Mouse (Mus musculus): Measurements from ENCODE around the gene Sord.
"Not testable (repeated sequence)": the region's sequence is repeated elsewhere in the genome, so short reads cannot be mapped to it uniquely, and the experiment has no call there.

Gene Sord

DNA sequence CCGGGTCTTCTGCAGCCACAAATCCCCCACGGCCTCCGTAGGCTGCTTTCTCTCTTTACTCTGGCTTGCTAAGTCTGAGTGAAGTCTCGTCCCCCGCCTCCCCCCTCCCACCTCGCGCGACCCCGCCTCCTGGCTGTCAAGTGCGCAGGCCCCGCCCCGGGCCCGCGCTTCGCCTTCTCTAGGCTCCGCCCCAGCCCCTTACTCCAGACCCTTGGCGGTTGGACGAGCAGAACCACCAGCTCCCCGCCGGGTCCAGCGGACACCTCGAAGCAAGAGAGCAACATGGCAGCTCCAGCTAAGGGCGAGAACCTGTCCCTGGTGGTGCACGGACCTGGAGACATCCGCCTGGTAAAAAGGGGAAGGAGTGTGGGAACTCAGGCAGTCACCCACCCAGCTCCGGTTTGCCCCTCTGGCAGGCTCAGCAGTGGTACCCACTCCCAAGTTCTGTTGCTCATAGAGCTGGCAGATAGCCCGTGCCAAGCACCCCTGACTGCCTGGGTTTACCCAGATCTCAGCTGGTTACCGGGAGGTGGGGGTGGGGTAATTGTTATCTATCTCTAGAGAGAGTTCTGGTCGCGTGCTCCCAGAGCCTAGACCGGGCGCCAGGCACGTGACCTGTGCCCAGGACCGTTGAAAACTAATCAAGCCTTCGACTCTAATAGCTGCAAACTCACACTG is at the start of gene Sord:
TSS of gene Sord (plus strand) at position 139 of the 678 bp plus-strand sequence.
- peak; percentile 59 for DNase-seq (ENCODE audit: low spot score)

GRCm38 (mm10) chr2:122185086-122185485 is 49.5 kb upstream of the Sord start:
- no peak for DNase-seq (ENCODE audit: low spot score)

DNA sequence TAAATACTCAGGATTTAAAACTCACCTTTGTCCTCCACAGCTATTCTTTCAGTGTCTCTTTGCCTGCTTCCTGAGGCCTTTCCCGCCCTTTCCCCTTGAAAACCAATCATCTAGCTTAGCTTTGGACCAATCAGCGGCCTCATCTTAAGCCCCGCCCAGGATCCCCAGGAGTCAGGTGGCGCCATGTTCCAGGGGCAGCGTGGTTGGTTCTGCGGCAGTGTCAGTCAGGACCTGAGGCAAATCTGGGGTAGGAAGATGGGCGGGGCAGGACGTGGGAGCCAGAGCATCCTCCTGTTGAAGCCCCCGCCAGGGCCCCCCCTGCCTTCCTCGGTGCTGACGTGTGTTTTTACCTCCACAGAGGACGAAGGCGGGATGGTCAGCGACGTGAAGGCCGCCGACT is 48.4 kb upstream of the Sord start, which contains the start of the genes Patl2 and Terb2:
TSS of gene Patl2 (minus strand) at position 84 of the 400 bp plus-strand sequence.
TSS of gene Terb2 (plus strand) at position 167 of the 400 bp plus-strand sequence.
- DNase-seq (ENCODE audit: low spot score) = no peak

GRCm38 (mm10) chr2:122186751-122187150 is 47.8 kb upstream of the Sord start:
- DNase-seq (ENCODE audit: low spot score) = no peak

DNA sequence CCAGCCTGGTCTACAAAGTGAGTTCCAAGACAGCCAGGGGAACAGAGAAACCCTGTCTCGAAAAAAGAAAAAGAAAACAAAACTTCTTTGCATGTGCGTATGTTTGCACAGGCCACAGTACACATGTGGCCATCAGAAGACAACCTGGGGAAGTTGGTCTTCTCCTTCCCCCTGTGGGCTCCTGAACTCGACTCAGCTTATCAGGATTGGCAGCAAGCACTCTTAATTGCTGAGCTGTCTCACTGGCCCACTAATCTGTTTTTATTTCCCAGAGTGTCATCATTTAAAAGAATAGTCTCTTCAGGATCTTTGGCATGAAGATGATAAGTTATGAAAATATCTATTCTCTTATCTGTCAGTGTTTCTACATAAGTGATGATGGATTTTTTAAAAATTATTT is 42.7 kb upstream of the Sord start:
- DNase-seq (ENCODE audit: low spot score) = no peak

- DNase-seq (ENCODE audit: low spot score) = no peak
Observed at GRCm38 (mm10) chr2:122194509-122194929, 40.0 kb upstream of the Sord start.

- no peak for DNase-seq (ENCODE audit: low spot score)
Observed at GRCm38 (mm10) chr2:122201501-122201900, 33.0 kb upstream of the Sord start.

- no peak for DNase-seq (ENCODE audit: low spot score)
Observed at GRCm38 (mm10) chr2:122206440-122207107, 28.0 kb upstream of the Sord start.

GRCm38 (mm10) chr2:122210534-122211228 is 23.9 kb upstream of the Sord start:
- DNase-seq (ENCODE audit: low spot score) = no peak

- not testable (repeated sequence) for DNase-seq (ENCODE audit: low spot score)
Observed at GRCm38 (mm10) chr2:122217075-122217474, 17.5 kb upstream of the Sord start.

DNA sequence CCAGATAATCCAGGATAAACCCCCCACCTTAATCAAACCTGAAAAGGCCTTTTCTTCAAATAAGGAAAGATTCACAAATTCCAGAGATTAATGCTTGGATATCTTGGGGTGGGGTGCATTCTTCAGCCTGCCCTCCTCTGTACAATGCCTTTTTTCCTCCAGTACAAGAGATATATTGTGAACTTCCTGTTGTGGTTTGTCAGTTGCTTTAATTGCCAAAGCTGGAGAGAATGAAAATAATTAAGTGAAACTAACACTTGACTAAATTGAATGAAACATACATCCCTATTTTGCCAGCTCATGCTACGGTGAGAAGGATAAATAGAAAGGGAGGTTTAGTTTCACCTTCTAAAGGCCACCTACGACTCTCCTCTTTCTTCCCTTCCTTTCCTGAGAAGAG is 16.3 kb upstream of the Sord start:
- DNase-seq (ENCODE audit: low spot score) = no peak

- DNase-seq (ENCODE audit: low spot score) = no peak
Observed at GRCm38 (mm10) chr2:122221378-122221777, 13.2 kb upstream of the Sord start.

GRCm38 (mm10) chr2:122221798-122222197 is 12.8 kb upstream of the Sord start:
- no peak for DNase-seq (ENCODE audit: low spot score)

GRCm38 (mm10) chr2:122222272-122222671 is 12.3 kb upstream of the Sord start:
- no peak for DNase-seq (ENCODE audit: low spot score)

DNA sequence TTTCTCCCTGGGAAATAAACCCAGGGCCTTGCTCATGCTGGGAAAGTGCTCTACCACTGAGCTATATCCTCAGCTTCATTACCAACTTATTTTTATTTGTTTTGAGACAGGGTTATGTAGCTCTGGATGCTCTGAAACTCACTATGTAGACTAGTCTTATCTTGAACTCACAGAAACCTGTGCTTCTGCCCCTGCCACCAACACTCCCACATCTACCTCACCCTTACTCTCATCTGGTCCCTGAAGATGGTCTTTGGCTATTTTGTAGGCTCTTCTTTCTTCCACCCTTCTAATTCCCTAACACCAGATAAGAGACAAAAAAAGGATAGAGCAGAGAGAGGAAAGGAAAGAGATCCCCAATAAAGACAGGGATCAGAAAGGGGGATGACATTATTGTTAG is 10.9 kb upstream of the Sord start:
- no peak for DNase-seq (ENCODE audit: low spot score)

GRCm38 (mm10) chr2:122230395-122230794 is 4.2 kb upstream of the Sord start:
- no peak for DNase-seq (ENCODE audit: low spot score)

DNA sequence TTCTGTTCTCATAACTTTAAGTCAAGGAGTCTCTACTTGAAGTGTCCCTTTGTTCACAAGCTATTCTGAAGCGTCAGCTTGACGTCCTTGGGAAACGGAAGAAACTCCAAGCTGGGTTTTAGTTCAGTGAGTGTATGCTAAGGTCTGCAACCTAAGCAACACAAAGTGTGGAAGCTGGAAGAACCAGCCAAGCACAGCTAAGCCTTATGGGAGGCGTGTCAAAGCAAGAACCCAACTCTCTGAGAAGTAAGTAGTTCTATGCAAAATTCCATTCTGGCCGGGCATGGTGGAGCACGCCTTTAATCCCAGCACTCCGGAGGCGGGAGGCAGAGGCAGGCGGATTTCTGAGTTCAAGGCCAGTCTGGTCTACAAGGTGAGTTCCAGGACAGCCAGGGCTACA is 2.9 kb upstream of the Sord start:
- DNase-seq (ENCODE audit: low spot score) = no peak

DNA sequence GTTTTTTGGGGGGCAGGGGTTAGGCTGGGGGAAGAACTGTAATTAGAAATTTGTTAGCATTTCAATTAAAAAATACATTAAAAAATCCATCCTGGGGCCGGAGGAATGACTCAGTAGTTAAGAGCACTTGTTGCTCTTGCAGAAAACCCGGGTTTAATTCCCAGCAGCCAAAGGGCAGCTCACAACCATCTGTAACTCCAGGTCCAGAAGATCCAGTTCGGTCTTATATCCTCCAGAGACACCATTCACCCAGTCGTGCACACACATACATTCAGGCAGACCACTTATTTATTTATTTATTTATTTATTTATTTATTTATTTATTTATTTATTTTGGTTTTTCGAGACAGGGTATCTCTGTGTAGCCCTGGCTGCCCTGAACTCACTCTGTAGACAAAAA is 1.2 kb upstream of the Sord start:
- no peak for DNase-seq (ENCODE audit: low spot score)

GRCm38 (mm10) chr2:122233759-122234557 is 591 bp upstream of the Sord start:
- peak; percentile 9 for DNase-seq (ENCODE audit: low spot score)

- no peak for DNase-seq (ENCODE audit: low spot score)
Observed at GRCm38 (mm10) chr2:122235425-122235824, 876 bp downstream of the Sord start.

- DNase-seq (ENCODE audit: low spot score) = no peak
Observed at GRCm38 (mm10) chr2:122236321-122236720, 1.8 kb downstream of the Sord start.

GRCm38 (mm10) chr2:122237891-122238470 is 3.4 kb downstream of the Sord start:
- DNase-seq (ENCODE audit: low spot score) = no peak
